Mouse (Mus musculus): Measurements from ENCODE around the gene Dtwd1. TPM values are rescaled to one million over a fixed set of nuclear protein-coding genes. Genes with fewer than 3 reads are reported as not detected.

Gene Dtwd1
- polyA plus RNA-seq (2014; fragmentation: Nextera tagmentation; extraction: Ambion mirVana), result 30.4 and 30.5 TPM in 2 replicates

DNA sequence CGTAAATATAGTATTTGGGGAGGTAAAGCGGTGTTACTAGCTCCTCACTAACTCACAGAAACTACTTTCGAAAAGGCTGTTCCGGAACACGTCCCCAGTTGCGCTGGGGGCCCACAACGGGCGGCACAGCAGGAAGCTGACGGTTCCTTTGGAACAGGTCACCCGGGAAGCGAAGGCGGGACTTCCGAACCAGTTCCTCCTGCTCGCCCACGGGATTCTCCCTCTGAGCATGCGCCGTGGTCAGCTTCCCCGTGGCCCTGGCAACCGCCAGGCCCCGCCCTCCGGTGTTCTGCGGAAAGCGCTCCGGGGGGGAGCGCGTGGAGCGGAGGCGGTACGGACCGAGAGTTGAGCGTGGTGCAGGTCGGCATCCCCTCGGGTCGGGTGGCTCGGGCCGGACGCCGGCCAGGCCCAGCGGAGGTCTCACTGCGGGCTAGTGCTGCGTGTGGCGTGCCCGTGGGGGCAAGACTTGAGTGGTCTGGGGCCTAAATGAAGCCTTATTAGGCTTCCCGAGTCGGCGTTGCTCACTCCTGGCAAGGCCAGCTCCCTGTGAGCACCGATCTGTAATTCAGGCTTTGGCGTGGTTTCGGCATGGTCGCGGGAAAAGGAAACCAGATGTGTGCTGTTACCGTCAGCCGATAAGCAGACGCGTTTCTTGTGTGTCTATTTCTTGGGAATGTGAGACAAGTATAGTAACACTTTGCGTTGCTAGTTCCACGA, at the start of gene Dtwd1, which contains the start of gene Fam227b:
TSS of gene Dtwd1 (plus strand) at position 287 of the 717 bp plus-strand sequence.
TSS of gene Fam227b (minus strand) at position 150 of the 717 bp plus-strand sequence.
- under 1% methylated on average over 57 of the region's 57 CpGs for WGBS

DNA sequence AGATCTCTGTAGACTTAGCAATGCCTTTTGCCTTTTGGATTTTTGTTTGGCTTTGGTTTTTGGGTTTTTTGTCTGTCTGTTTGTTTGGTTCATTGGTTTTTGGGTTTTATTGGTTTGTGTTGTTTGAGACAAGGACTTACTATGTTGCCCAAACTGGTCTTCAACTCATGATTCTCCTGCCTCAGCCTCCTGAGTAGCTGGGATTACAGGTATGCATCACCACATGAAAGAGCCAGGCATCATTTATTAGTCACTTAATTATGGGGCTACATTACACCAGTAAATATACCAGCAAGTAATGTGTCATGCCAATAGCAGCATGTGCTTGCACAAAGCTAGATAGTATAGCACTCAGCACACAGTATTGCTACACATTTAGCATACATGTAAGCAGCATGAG, 4.2 kb upstream of the Dtwd1 start:
- H3K4me2 ChIP-seq (replicated peaks; ENCODE audit: low read depth, low read length), result no peak overlapping the region
- H3K9me3 ChIP-seq (ENCODE audit: control insufficient read depth, low read length), result no peaks in the 10 kb centered on the region
- H3K9ac ChIP-seq (ENCODE audit: low read depth, low read length), result no peak overlapping the region
- no peak for ATAC-seq (ENCODE audit: low FRiP score, low TSS enrichment)
- no peaks in the 10 kb centered on the region for H3K4me1 ChIP-seq (ENCODE audit: control insufficient read depth, insufficient read depth, low read length)
- H3K27ac ChIP-seq (ENCODE audit: low read depth, low read length), result no peak overlapping the region
- no peaks in the 10 kb centered on the region for H3K27me3 ChIP-seq (ENCODE audit: control insufficient read depth, insufficient read depth, low read length)
- H3K36me3 ChIP-seq (ENCODE audit: control insufficient read depth, insufficient read depth, low read length), result no peaks in the 10 kb centered on the region
- no peak overlapping the region for H3K4me3 ChIP-seq (ENCODE audit: low read length)

More for the DNA sequence above, at the start of gene Dtwd1, which contains the start of gene Fam227b:
- H3K27me3 ChIP-seq (ENCODE audit: control insufficient read depth, insufficient read depth, low read length), result no peaks in the 10 kb centered on the region
- peaks cover 5% of the 10 kb centered on the region; the same call in 1 of the 2 replicates for H3K36me3 ChIP-seq (ENCODE audit: control insufficient read depth, insufficient read depth, low read length)
- H3K4me3 ChIP-seq (ENCODE audit: low read length), result peak within 1 kb of the TSS; percentile 71
- peak within 1 kb of the TSS; percentile 55 for H3K4me2 ChIP-seq (replicated peaks; ENCODE audit: low read depth, low read length)
- peak; percentile 100 for ATAC-seq (ENCODE audit: low FRiP score, low TSS enrichment)
- H3K4me1 ChIP-seq (ENCODE audit: control insufficient read depth, insufficient read depth, low read length), result 0 out of 2 replicates have a peak, but pooled peaks cover 3% of the 10 kb centered on the region
- H3K27ac ChIP-seq (ENCODE audit: low read depth, low read length), result peak within 1 kb of the TSS; percentile 90
- peak within 1 kb of the TSS; percentile 80 for H3K9ac ChIP-seq (ENCODE audit: low read depth, low read length)
- no peaks in the 10 kb centered on the region for H3K9me3 ChIP-seq (ENCODE audit: control insufficient read depth, low read length)

DNA sequence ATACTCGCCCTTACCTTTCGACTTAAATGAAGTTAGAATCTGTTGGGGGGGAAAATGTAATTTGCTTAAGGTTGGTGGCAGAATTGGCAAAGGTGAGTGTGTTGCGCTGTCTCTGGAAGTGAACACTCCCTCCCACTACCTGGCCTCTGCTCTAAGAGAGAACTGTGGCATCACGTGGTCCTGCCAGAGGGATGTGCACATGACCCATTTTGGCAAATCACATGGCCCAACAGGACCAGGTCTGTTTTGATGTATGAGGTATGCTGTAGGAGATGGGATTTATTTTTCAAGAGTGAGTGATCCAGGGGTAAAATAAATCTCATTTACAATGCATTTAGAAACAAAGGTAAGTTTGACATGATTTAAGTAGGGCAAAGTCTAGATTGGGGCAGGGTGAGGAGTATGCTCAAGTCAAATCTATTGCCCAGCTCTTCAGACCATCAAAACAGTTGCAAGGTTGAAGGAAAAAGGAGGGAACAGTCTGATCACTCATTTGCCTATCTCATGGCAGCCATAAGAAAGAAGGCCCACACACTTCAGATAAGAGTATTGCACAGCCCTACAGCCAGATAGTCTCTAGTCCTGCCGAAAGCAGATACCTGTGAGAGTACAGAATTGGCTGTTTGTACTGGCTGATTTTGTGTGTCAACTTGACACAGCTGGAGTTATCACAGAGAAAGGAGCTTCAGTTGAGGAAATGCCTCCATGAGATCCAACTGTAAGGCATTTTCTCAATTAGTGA, 13.5 kb downstream of the Dtwd1 start:
- H3K36me3 ChIP-seq (ENCODE audit: control insufficient read depth, insufficient read depth, low read length), result peaks cover 16% of the 10 kb centered on the region; the same call in 1 of the 2 replicates
- no peak for ATAC-seq (ENCODE audit: low FRiP score, low TSS enrichment)
- H3K27me3 ChIP-seq (ENCODE audit: control insufficient read depth, insufficient read depth, low read length), result no peaks in the 10 kb centered on the region
- H3K9ac ChIP-seq (ENCODE audit: low read depth, low read length), result no peak overlapping the region
- WGBS, result 93% methylated on average over 5 of the region's 5 CpGs
- H3K4me3 ChIP-seq (ENCODE audit: low read length), result no peak overlapping the region
- no peak overlapping the region for H3K4me2 ChIP-seq (replicated peaks; ENCODE audit: low read depth, low read length)
- no peak overlapping the region for H3K27ac ChIP-seq (ENCODE audit: low read depth, low read length)
- H3K4me1 ChIP-seq (ENCODE audit: control insufficient read depth, insufficient read depth, low read length), result no peaks in the 10 kb centered on the region
- no peaks in the 10 kb centered on the region for H3K9me3 ChIP-seq (ENCODE audit: control insufficient read depth, low read length)

DNA sequence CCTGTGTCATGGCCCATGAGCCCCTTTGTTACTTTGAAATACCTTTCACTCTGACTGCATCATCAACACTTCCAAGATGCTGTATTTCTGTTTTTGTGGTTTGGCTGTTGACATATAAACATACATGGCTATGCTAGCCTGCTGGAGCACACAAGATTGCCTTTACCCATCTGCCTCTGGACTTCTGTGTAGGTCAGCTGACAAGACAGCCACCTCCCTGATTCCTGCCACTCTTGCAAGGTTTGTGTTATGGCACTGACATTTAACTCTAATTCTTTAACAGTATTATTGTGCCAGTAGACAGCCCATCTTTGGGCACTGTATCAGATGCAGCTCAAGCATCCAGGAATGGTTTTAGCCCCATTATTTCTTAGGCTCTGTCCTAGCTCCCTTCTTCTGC, 14.4 kb downstream of the Dtwd1 start:
- Histone ChIP-seq H3K36me3 (ENCODE audit: control insufficient read depth, insufficient read depth, low read length) (peaks cover 9% of the 10 kb centered on the region; the same call in 1 of the 2 replicates), H3K4me2 (replicated peaks; ENCODE audit: low read depth, low read length) (no peak overlapping the region), H3K27me3 (ENCODE audit: control insufficient read depth, insufficient read depth, low read length) (no peaks in the 10 kb centered on the region), H3K4me1 (ENCODE audit: control insufficient read depth, insufficient read depth, low read length) (no peaks in the 10 kb centered on the region), H3K9me3 (ENCODE audit: control insufficient read depth, low read length) (no peaks in the 10 kb centered on the region), H3K4me3 (ENCODE audit: low read length) (no peak overlapping the region), H3K27ac (ENCODE audit: low read depth, low read length) (no peak overlapping the region), H3K9ac (ENCODE audit: low read depth, low read length) (no peak overlapping the region)
- ATAC-seq (ENCODE audit: low FRiP score, low TSS enrichment), result no peak

GRCm38 (mm10) chr2:126166848-126167617, 15.1 kb downstream of the Dtwd1 start:
- ATAC-seq (ENCODE audit: low FRiP score, low TSS enrichment), result no peak
- WGBS, result 87% methylated on average over 8 of the region's 8 CpGs
- Histone ChIP-seq H3K4me2 (replicated peaks; ENCODE audit: low read depth, low read length) (no peak overlapping the region), H3K9me3 (ENCODE audit: control insufficient read depth, low read length) (no peaks in the 10 kb centered on the region), H3K4me1 (ENCODE audit: control insufficient read depth, insufficient read depth, low read length) (no peaks in the 10 kb centered on the region), H3K9ac (ENCODE audit: low read depth, low read length) (no peak overlapping the region), H3K36me3 (ENCODE audit: control insufficient read depth, insufficient read depth, low read length) (peaks cover 2% of the 10 kb centered on the region; the same call in 1 of the 2 replicates), H3K27me3 (ENCODE audit: control insufficient read depth, insufficient read depth, low read length) (no peaks in the 10 kb centered on the region), H3K27ac (ENCODE audit: low read depth, low read length) (no peak overlapping the region), H3K4me3 (ENCODE audit: low read length) (no peak overlapping the region)

DNA sequence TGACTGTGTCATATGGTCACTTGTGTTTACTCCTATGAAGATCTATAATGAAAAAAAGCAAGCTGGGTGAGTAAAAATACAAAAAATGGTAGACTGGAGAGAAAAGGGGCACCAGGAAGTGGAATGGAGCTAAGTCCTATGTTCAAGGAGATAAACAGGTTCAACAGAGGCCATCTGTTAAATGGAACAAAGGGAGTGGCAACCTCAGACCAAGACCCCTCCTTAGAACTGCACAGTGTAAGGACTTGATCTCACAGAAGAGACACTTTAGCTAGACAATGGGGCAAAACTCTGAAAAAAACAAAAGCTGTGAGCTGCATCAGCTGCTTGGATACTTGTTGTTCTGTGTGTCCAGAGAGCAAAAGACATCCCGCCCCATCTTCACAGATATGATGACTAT, 19.5 kb downstream of the Dtwd1 start:
- H3K4me2 ChIP-seq (replicated peaks; ENCODE audit: low read depth, low read length), result no peak overlapping the region
- H3K36me3 ChIP-seq (ENCODE audit: control insufficient read depth, insufficient read depth, low read length), result no peaks in the 10 kb centered on the region
- H3K27ac ChIP-seq (ENCODE audit: low read depth, low read length), result no peak overlapping the region
- 93% methylated on average over 1 of the region's 1 CpGs for WGBS
- no peak overlapping the region for H3K9ac ChIP-seq (ENCODE audit: low read depth, low read length)
- no peak overlapping the region for H3K4me3 ChIP-seq (ENCODE audit: low read length)
- no peaks in the 10 kb centered on the region for H3K4me1 ChIP-seq (ENCODE audit: control insufficient read depth, insufficient read depth, low read length)
- no peaks in the 10 kb centered on the region for H3K9me3 ChIP-seq (ENCODE audit: control insufficient read depth, low read length)
- no peaks in the 10 kb centered on the region for H3K27me3 ChIP-seq (ENCODE audit: control insufficient read depth, insufficient read depth, low read length)
- ATAC-seq (ENCODE audit: low FRiP score, low TSS enrichment), result no peak

GRCm38 (mm10) chr2:126191306-126191705, 39.4 kb downstream of the Dtwd1 start:
- H3K9ac ChIP-seq (ENCODE audit: low read depth, low read length), result no peak overlapping the region
- H3K4me3 ChIP-seq (ENCODE audit: low read length), result no peak overlapping the region
- no peaks in the 10 kb centered on the region for H3K4me1 ChIP-seq (ENCODE audit: control insufficient read depth, insufficient read depth, low read length)
- H3K27ac ChIP-seq (ENCODE audit: low read depth, low read length), result no peak overlapping the region
- WGBS, result 65% methylated on average over 4 of the region's 4 CpGs
- ATAC-seq (ENCODE audit: low FRiP score, low TSS enrichment), result no peak
- H3K9me3 ChIP-seq (ENCODE audit: control insufficient read depth, low read length), result no peaks in the 10 kb centered on the region
- H3K36me3 ChIP-seq (ENCODE audit: control insufficient read depth, insufficient read depth, low read length), result no peaks in the 10 kb centered on the region
- H3K4me2 ChIP-seq (replicated peaks; ENCODE audit: low read depth, low read length), result no peak overlapping the region
- H3K27me3 ChIP-seq (ENCODE audit: control insufficient read depth, insufficient read depth, low read length), result no peaks in the 10 kb centered on the region

DNA sequence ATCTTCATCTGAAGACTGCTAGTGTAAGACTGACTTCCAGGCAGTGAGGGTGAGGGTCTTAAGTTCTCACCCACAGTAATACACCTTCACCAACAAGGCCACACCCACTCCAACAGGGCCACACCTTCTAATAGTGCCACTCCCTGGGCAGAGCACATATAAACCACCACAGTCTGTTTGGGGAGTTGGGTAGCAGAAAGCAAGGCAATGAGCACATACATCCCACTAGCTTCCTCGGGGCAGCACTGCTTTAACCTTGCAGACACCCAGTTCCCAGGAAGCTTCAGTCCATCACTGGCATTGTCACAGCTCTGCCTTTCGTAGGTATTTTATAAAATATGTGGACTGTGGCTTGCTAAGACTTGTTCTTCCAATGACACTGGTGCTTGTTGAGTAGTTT, 40.2 kb downstream of the Dtwd1 start:
- 85% methylated on average over 2 of the region's 2 CpGs for WGBS
- no peak for ATAC-seq (ENCODE audit: low FRiP score, low TSS enrichment)

More for the DNA sequence above, 40.2 kb downstream of the Dtwd1 start:
- Histone ChIP-seq H3K36me3 (ENCODE audit: control insufficient read depth, insufficient read depth, low read length) (no peaks in the 10 kb centered on the region), H3K4me3 (ENCODE audit: low read length) (no peak overlapping the region), H3K9me3 (ENCODE audit: control insufficient read depth, low read length) (no peaks in the 10 kb centered on the region), H3K27ac (ENCODE audit: low read depth, low read length) (no peak overlapping the region), H3K9ac (ENCODE audit: low read depth, low read length) (no peak overlapping the region), H3K27me3 (ENCODE audit: control insufficient read depth, insufficient read depth, low read length) (no peaks in the 10 kb centered on the region), H3K4me2 (replicated peaks; ENCODE audit: low read depth, low read length) (no peak overlapping the region), H3K4me1 (ENCODE audit: control insufficient read depth, insufficient read depth, low read length) (no peaks in the 10 kb centered on the region)
